Mouse (Mus musculus): Measurements from ENCODE around the gene Coq10b. TPM values are rescaled to one million over a fixed set of nuclear protein-coding genes. Genes with fewer than 3 reads are reported as not detected.

The Coq10b gene
- total RNA-seq, 1 experiment = 20.4 TPM

- Histone ChIP-seq H3K4me1 (ENCODE audit: control insufficient read depth in 2 of 2, insufficient read depth in 2 of 2, low read length in 2 of 2, poor library complexity in 1 of 2) (peaks cover 2 to 6% of the 10 kb centered on the region in 2 experiments; a peak in 3 of 4 replicates), H3K9ac (ENCODE audit: insufficient read depth, low read depth, low read length, poor library complexity, severe bottlenecking) (no peak overlapping the region), H3K9me3 (ENCODE audit: control insufficient read depth, insufficient read depth, low read depth, low read length) (no peaks in the 10 kb centered on the region), H3K4me3 (ENCODE audit: insufficient read depth in 1 of 2, low read depth in 1 of 2, low read length in 2 of 2, poor library complexity in 1 of 2, severe bottlenecking in 1 of 2) (peak overlapping the region in 1 of 2 experiments; percentile 86; a peak in 1 of 4 replicates), H3K27ac (ENCODE audit: insufficient read depth, low read depth, low read length, poor library complexity, severe bottlenecking) (no peak overlapping the region), H3K36me3 (ENCODE audit: control insufficient read depth, insufficient read depth, low read length, poor library complexity, severe bottlenecking) (no peaks in the 10 kb centered on the region)
- DNase-seq (ENCODE audit: low read depth, low spot score) = no peak
- in situ Hi-C loops (cut with MboI; ENCODE audit: low sequenced_read_pairs in 2 of 2, unreplicated experiment in 2 of 2) = no loop called here
- no peak for TF ChIP-seq MAFK (IDR thresholded peaks at IDR 0.05; ENCODE audit: insufficient read depth, low read depth, low read length)
- no peak for TF ChIP-seq HCFC1 (IDR thresholded peaks at IDR 0.05; ENCODE audit: borderline replicate concordance, insufficient read depth, low read length)
- TF ChIP-seq CHD2 (IDR thresholded peaks at IDR 0.05; ENCODE audit: low read depth, low read length) = no peak
Measured at GRCm38 (mm10) chr1:55051671-55052070, 899 bp upstream of the Coq10b start.

DNA sequence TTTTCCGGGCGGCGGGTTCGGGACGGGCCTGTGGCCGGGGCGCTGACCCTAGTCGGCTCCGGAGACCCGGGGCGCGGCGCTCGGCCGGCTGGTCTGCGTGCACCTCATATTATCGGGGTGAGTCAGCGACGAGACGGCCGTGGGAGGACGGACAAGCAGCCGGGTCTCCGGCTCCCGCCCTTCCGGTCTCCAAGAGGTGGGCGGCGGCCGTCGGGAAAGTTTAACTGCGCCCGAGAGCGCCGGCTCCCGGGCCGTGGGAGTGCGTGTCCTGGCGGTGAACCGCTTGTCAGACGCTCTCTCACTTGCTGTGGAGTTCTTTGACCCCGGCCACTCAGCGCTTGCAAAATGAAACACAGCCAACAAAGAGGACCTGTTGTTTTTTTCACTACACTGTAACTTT, 435 bp downstream of the Coq10b start:
- H3K9me3 ChIP-seq (ENCODE audit: control insufficient read depth, insufficient read depth, low read depth, low read length) = no peaks in the 10 kb centered on the region
- H3K4me3 ChIP-seq (ENCODE audit: insufficient read depth in 1 of 2, low read depth in 1 of 2, low read length in 2 of 2, poor library complexity in 1 of 2, severe bottlenecking in 1 of 2) = peak overlapping the region; percentile 86 to 94
- in situ Hi-C loops (cut with MboI; ENCODE audit: low sequenced_read_pairs in 2 of 2, unreplicated experiment in 2 of 2) = no loop called here
- H3K4me1 ChIP-seq (ENCODE audit: control insufficient read depth in 2 of 2, insufficient read depth in 2 of 2, low read length in 2 of 2, poor library complexity in 1 of 2) = peaks cover 4 to 6% of the 10 kb centered on the region in 2 experiments; a peak in 3 of 4 replicates
- H3K27ac ChIP-seq (ENCODE audit: insufficient read depth, low read depth, low read length, poor library complexity, severe bottlenecking) = no peak overlapping the region
- DNase-seq (ENCODE audit: low read depth, low spot score) = no peak
- no peaks in the 10 kb centered on the region for H3K36me3 ChIP-seq (ENCODE audit: control insufficient read depth, insufficient read depth, low read length, poor library complexity, severe bottlenecking)
- peak overlapping the region; percentile 89 for H3K9ac ChIP-seq (ENCODE audit: insufficient read depth, low read depth, low read length, poor library complexity, severe bottlenecking)
- TF ChIP-seq HCFC1 (IDR thresholded peaks at IDR 0.05; ENCODE audit: borderline replicate concordance, insufficient read depth, low read length) (no peak), MAFK (IDR thresholded peaks at IDR 0.05; ENCODE audit: insufficient read depth, low read depth, low read length) (no peak), CHD2 (IDR thresholded peaks at IDR 0.05; ENCODE audit: low read depth, low read length) (no peak), ZNF384 (IDR thresholded peaks at IDR 0.05; ENCODE audit: low read depth, low read length) (no peak), ZC3H11A (IDR thresholded peaks at IDR 0.05; ENCODE audit: borderline replicate concordance, low read depth, low read length) (no peak)

DNA sequence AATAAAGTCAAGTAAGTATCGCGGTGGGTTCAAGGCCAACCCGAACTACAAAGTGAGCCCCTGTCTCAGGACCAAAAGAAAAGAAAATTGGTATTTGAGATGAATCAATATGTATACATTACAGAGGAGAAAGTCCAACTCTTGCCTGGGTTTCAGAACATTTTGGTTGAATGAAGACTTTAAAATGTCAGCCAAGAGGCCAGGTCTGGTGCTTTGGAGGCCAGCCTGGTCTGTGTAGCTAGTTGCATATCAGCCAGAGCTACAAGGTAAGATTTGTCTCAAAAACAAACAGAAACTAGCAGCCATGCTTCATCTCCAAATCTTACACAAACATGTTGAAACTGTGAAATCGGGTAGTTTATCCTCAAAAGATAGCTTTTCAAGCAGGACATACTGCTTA, 1.0 kb downstream of the Coq10b start:
- Histone ChIP-seq H3K4me3 (ENCODE audit: insufficient read depth in 1 of 2, low read depth in 1 of 2, low read length in 2 of 2, poor library complexity in 1 of 2, severe bottlenecking in 1 of 2) (peak overlapping the region; percentile 86 to 94; a peak in 3 of 4 replicates), H3K9ac (ENCODE audit: insufficient read depth, low read depth, low read length, poor library complexity, severe bottlenecking) (no peak overlapping the region), H3K36me3 (ENCODE audit: control insufficient read depth, insufficient read depth, low read length, poor library complexity, severe bottlenecking) (no peaks in the 10 kb centered on the region), H3K9me3 (ENCODE audit: control insufficient read depth, insufficient read depth, low read depth, low read length) (no peaks in the 10 kb centered on the region), H3K27ac (ENCODE audit: insufficient read depth, low read depth, low read length, poor library complexity, severe bottlenecking) (no peak overlapping the region), H3K4me1 (ENCODE audit: control insufficient read depth in 2 of 2, insufficient read depth in 2 of 2, low read length in 2 of 2, poor library complexity in 1 of 2) (peaks cover 6% of the 10 kb centered on the region in 2 experiments)
- no peak for DNase-seq (ENCODE audit: low read depth, low spot score)
- TF ChIP-seq ZC3H11A (IDR thresholded peaks at IDR 0.05; ENCODE audit: borderline replicate concordance, low read depth, low read length) = no peak
- TF ChIP-seq CHD2 (IDR thresholded peaks at IDR 0.05; ENCODE audit: low read depth, low read length) = no peak
- no peak for TF ChIP-seq ZNF384 (IDR thresholded peaks at IDR 0.05; ENCODE audit: low read depth, low read length)
- TF ChIP-seq HCFC1 (IDR thresholded peaks at IDR 0.05; ENCODE audit: borderline replicate concordance, insufficient read depth, low read length) = no peak
- no peak for TF ChIP-seq MAFK (IDR thresholded peaks at IDR 0.05; ENCODE audit: insufficient read depth, low read depth, low read length)
- in situ Hi-C loops (cut with MboI; ENCODE audit: low sequenced_read_pairs in 2 of 2, unreplicated experiment in 2 of 2) = no loop called here

- Histone ChIP-seq H3K9me3 (ENCODE audit: control insufficient read depth, insufficient read depth, low read depth, low read length) (no peaks in the 10 kb centered on the region), H3K27ac (ENCODE audit: insufficient read depth, low read depth, low read length, poor library complexity, severe bottlenecking) (no peak overlapping the region), H3K4me3 (ENCODE audit: insufficient read depth in 1 of 2, low read depth in 1 of 2, low read length in 2 of 2, poor library complexity in 1 of 2, severe bottlenecking in 1 of 2) (no peak overlapping the region), H3K9ac (ENCODE audit: insufficient read depth, low read depth, low read length, poor library complexity, severe bottlenecking) (no peak overlapping the region), H3K36me3 (ENCODE audit: control insufficient read depth, insufficient read depth, low read length, poor library complexity, severe bottlenecking) (no peaks in the 10 kb centered on the region), H3K4me1 (ENCODE audit: control insufficient read depth in 2 of 2, insufficient read depth in 2 of 2, low read length in 2 of 2, poor library complexity in 1 of 2) (peaks cover 6 to 9% of the 10 kb centered on the region in 2 experiments)
- in situ Hi-C loops (cut with MboI; ENCODE audit: low sequenced_read_pairs in 2 of 2, unreplicated experiment in 2 of 2) = no loop called here
- TF ChIP-seq CHD2 (IDR thresholded peaks at IDR 0.05; ENCODE audit: low read depth, low read length) (no peak), MAFK (IDR thresholded peaks at IDR 0.05; ENCODE audit: insufficient read depth, low read depth, low read length) (no peak)
- DNase-seq (ENCODE audit: low read depth, low spot score) = no peak
Measured at GRCm38 (mm10) chr1:55055322-55056115, 2.9 kb downstream of the Coq10b start.
